Mouse (Mus musculus) T-cell, adult 2 months (primary cell): ENCODE data around the gene Disc1.

Experiments
- DNase-seq: peaks from one replicate; pipeline ENCODE4 v3.0.0; 2022; ENCODE audit warnings: low spot score

Disc1 gene

DNA sequence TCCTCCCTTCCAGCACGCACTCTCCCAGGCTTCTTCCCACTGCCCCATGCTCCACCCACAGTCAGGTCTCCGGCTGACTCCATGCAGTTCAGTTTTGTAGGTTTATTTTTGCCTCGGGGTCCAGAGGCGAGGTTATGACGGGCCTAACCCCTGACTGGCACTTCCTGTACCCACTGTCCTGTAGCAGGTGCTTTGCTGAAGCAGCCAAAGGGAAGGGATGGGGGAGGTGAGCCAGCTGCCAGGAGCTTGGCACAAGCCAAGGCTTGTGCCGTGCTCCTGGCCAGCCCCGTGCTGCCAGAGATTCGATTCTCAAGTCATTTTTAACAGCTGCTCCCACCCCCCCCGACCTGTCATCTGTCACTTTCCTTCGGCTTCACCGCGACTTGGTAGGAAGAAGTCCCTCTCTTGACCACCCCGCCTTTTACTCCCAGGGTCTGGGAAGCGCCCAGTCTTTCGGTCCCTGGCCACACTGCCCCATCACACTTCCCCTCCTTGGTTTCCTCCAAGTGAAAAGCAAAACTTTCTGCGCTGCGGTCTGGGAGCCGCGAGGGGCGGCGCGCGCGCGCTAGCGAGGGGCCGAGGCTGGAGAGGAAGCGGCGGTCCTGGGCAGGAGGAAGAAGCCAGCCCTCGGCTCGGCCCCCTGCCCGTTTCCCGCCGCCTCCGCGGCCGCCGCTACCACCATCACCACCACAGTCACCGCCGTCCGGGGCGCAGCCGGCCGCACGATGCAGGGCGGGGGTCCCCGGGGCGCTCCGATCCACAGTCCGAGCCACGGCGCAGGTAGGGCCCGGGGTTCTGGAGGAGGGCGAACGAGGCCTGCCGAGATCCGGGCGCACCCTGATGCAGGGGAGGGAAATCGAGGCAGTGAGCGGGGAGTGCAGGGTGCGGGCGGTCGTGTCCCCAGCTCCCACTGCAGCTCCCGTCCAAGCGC, at the start of gene Disc1:
Gene Disc1, plus strand, starts transcription at position 691 of the 931 bp plus-strand sequence.
- DNase-seq = peak; percentile 3

DNA sequence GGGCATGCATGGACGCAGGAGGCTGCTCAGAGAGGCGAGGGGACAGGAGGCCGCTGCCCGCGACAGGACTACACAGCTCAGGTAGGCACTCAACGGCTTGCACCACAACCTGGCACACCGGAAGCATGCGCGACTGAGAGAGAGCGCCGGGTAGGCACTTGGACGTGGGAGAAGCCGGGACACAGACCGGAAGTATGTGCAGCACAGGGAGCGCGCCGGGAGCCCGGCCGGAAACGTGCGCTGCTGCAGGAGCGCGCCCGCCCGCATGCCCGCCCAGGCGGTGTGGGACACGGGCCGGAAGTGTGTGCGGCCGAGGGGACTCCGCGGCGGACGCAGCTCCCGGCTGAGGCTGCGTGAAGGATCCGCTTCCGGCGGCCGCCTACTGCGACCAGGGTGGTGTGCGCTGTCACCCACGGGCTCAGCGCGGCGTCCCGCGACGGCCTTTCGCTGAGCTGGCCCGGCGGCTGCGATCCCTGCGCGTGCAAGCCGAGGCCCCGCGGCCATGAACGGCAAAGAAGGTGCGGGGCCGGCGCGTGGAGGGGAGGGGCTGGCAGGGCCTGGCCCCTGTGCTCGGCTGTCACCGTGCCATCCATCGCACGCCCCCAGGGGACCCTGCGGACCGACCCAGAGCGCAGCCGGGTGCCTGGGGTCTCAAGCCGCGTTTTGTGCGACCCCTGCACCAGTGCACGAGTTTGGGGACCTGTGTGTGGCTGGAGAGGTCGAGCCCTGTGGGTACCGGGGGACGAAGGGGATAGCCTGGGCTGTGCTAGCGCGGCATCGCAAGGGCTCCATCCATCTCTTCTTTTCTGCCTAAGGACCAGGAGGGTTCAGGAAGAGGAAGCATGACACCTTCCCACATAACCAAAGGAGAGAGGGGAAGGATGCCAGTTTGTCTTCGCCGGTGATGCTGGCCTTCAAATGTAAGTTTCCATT, 41.0 kb upstream of the Disc1 start, which contains the start of gene Tsnax:
Gene Tsnax, plus strand, starts transcription at position 303 of the 933 bp plus-strand sequence.
- peak; percentile 89 for DNase-seq

DNA sequence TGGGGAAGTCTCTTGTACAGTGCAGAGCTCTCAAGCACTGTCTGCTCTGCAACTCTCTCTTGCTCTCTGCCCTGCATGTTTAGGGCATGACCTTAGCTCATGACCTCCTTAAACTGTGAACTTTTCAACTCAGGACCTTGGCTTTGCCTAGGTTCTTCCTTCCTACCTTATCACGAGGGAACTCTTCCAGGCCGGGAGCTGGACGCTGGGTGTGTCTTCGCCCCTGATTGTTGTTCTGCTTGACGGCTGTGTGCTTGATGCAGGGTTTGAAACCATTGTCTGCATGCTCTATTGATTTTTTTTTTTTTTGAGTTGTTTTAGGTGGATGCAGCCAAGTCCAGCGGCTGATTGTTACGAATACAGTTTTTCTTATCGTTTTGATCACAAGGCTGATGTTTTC, 29.9 kb upstream of the Disc1 start:
- no peak for DNase-seq

DNA sequence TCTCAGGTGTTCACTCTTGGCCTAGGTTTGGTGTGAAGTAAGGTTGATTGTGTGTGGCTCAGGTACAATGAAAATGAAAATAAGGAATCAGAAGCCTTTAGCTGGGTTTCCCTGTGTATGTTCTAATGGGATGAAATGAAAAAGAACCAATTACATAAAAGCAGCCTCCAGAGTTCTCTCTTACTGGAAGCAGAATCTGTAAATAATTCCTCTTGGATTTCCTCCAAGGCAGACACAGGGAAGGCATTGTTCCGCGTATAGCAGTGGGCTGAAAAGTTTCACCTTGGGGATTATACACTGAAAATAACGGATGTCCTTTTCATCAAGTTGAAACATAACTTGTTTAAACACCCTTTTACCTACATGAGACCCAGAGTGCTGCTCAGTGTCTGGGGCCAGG, 26.8 kb upstream of the Disc1 start:
- no peak for DNase-seq

DNA sequence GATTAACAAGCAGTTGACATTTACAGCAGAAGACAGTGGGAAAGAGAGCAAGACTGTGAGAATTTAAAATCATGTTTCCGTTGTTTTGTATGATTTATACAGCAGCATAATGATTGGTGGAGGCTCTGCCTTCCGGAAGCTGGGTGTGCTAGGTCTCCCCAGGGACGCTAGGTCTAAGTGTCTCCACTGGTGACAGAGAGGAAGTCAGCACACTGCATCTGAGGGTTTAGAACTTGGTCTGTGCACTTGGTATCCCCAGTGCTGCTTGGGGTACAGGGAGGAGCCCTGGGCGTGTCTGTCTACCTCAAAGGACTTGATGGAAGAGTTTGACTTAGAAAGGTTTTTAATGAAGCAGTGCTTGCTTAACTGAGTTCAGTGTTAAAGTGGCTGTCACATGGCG, 25.2 kb upstream of the Disc1 start:
- DNase-seq = no peak

DNA sequence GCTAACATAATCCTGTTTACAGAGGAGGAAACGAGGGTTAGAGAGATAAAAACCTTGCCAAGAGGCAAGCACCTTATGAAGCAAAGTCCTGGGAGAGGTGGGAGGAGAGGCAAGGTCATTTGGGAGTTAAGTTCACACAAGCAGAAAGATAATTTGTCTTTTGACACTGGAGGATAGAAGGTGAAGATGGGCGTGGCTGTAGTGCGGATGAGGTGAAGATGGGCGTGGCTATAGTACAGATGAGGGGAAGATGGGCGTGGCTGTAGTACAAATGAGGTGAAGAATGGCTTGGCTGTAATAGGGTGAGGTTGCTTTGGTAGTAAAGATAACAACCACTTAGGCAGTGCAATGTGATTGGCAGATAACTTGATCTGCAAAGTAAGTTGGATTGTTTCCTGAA, 22.7 kb upstream of the Disc1 start:
- no peak for DNase-seq

DNA sequence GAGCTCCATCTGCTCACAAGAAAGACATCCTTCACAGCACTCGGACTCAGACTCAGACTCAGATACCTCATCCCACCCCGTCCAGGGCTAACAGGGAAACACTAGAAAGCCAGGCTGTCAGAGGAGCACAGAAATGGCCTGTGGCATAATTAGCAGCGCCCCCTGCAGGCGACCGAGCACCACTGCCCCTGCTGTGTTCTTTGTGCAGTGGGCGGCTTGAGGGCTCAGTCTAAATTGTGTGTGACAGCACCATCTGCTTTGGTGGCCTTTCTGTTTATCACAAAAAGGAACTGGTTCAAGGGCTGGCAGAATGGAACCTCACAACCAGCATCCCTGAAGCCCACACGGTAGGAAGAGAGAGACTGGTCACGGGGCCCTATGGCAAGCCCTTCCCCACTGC, 19.3 kb upstream of the Disc1 start:
- peak; percentile 57 for DNase-seq

DNA sequence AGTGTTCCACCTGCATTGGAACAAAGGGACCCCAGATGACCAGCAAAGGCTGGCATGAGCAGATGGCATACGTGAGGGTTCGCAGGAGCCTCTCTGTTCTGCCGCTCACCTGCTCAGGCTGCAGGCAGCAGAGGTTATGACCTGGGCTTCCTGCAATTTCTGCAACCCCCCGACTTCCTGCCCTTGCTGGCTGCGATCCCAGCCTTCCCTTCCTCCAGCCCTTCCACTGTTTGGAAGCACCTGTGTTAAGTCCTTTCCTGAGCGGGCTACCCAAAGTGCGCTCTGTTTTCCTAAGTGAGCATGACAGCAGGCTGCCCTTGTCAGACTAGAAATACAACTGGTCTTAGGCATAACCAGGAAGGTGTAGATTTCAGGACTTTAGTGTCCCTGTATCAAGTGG, 16.9 kb upstream of the Disc1 start:
- DNase-seq = no peak

DNA sequence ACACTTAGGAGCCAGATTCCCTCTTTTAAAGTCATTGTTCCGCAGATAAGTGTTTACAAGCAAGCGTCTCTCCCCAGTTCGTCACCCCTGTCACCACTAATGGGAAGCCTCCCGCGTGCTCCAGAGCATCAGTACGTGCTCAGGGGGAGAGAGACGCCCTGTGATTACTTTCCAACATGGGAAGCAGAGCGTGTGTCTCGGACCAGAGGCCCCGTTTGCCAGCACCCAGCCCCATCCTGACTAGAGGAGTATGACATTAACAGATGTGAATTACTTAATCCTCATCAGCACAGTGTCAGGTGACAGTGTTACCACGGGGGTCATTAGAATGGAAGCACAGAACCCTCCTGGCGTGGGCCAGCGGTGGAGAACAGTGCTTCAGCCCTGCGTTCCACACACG, 15.3 kb upstream of the Disc1 start:
- no peak for DNase-seq

DNA sequence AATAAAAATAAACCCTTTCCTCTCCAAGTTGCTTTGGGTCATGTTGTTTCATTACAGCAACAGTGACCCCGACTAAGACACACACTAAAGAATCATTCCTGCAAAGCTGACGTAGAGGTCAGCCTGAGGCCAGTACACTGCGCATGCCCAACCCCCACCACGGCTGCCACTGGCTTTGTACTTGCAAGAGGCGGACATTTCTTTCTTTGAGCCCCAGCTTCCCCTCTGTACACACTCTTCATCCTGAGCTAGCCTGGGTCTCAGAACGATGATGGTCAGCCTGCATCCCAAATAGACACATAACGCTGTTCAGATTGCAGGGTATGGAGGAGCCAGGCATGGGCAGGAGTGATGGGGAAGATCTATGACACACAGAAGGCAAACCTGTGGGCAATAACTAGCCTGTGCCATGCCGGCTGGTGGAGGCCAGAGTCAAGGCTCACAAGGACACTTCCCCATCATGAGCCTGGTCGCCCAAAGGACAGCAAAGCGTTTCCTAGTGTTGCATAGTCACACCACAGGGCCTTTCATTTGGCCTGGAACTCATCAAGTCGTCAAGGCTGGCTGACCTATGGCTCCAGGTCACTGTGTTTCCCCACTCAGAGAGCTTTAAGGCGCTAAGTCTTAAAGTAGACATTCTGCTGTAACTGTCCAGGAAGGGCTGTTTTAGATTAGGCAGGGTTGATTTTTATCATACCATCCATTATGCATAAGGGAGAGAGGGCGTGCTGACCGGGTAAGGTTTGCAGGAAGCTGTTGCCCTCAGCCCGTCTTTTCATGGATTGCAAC, 13.2 kb upstream of the Disc1 start:
- no peak for DNase-seq

DNA sequence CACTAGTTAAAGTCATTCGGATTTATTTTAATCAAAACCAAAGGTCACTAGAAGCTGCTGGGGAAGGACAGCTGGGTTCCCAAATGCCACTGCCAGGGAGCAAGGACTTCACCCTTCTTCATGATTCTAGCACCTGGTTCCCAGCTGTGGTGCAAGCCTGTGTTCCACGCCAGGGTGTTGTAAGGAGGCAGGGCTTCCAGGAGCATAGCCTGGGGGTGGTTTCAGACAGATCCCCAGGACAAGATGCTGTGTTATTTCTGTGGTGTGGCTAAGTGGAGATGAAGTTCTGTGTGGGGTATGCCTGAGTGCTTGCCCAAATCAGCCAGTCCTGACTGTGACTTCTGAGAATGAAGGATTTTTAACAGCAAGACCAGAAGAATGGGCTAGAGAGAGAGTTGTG, 12.5 kb upstream of the Disc1 start:
- DNase-seq = no peak

DNA sequence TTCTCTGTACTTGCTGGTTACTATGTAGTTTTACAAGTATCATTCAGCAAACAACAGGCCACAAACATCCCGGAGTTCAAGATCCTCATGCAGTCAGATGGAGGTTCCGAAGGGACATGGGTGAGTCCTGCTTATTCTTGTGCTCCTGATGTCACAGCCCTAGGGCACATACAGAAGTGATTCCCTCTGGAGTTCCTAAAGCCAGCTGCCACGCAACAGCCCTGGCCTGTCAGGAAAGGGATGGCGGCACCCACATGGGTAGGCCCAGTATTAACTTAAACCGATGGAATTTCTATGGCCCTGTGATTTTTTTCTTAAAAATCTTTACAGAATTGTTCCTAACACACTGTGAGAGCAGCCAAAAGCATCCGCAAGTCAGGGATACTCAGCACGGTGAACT, 10.6 kb upstream of the Disc1 start:
- no peak for DNase-seq

DNA sequence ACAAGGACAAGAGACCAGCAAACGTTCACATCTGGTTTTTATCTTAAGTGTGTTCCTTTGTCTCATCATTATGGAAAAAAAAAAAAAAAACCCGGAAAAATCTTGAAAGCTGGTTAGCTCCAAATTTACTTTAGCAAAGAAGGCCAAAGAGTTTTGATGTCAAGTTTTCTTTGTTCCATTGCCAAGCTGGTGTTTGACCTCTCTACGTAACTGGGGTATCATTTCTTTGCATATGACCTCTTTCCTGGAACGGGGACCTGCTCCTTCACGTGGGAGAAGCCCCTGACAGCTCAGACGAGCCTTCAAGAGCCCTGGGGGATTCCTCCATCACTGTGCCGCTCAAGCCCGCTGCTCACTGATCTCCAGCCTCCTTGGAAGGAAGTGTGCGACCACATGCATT, 10.1 kb upstream of the Disc1 start:
- DNase-seq = peak; percentile 7

DNA sequence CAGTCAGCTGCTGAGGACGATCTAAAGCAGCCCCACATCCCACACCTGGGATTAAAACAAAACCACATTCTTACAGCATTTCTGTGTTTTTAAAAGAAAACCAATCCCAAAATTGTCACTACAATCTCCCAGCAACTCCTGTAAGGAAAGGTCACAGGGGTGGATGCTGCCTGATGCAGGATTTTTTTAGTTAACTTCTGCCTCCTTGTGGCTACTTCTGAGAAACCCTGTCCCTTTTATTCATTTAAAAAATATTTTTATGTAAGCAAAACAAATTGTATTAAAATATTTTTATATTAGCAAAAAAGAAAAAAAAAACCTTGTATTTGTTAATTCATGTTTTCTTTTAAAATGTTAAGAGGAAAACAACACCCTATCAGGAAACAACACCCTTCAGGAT, 8.2 kb upstream of the Disc1 start:
- no peak for DNase-seq

DNA sequence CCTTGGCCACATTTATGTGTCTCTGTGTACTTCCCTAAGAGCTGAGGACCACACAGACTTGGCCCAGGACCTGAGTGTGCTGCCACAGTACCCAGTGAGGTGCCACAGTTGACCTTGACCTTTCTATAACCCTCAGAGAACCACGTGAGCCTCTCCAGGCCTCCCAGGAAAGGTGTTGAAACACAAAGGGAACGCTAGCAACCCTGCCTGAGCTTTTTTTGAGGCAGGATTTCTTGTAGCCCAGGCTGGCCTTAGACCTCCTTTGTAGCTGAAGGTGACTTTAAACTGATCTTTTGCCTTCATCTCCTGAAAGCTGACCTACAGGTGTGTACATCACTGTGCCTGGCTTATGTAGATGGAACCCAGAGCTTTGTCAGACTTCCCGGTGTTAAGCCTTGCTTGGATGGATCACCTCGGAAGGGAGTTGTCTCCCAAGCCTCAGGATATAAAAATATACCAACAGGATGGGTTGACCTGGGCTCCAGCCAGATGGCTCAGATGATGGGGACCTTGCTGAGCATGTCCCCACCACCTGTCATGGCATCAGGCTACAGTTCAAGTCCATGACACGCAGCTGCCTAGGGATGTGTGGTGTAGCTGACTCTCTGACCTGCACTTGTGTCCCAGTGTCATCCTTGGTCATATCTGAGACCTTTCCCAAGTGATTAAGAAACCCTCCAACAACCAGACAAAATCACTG, 4.8 kb upstream of the Disc1 start:
- DNase-seq = no peak

DNA sequence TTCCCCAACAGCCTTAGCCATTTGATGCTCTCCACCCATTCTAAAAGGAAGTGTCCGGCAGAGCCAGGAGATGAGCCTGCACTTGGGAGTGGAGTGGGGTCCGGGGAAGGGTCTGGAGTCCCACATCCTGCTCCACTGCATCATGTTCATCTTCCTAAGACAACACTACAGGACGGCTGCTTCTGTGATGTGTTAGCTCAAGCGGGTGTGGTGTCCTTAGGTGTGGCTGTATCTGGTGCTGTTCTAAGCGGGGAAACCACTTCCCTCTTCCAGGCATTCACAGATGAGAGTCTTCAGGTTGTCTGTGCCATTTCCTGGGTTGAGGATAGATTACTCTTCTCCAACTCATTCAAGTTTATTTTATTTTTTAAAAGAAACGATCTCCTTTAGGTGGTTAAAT, 4.2 kb upstream of the Disc1 start:
- DNase-seq = peak; percentile 4

DNA sequence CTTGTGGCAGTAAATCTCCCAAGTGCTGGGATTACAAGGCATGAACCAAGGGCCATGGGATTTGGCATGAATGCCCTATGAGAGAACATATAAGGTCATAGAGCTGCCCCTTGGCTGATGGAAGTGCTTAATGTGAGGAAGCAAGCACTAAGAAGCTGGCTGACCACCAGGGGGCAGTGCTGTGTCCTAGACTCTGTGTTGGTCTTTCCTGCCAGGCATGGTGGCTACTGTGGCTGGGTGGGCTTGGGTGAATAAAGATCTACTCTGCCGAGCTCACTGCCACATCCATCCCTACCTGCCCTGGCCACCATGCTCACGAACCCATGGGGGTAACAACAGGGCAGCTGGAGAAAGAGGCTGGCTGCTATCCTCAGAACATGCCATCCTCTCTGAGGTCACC, 2.0 kb upstream of the Disc1 start:
- peak; percentile 59 for DNase-seq

DNA sequence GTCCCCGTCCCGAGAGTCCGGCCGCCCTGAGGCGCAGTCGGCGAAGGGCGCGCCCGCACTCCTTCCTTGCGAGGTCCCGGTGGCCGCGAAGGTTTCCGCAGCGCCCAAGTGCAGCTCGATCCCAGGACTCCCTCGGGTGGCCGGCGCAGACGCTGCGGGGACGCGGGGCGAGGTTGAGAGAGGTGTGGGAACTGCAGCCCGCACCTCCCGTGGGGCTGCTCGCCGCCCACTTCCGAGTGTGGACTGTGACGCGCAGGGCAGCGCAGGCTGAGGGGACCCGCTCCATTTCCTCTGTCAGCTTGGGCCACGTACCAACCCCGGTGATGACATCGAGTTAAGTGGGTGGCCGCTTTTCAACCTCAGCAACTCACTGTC, 428 bp downstream of the Disc1 start:
- DNase-seq = peak; percentile 65

DNA sequence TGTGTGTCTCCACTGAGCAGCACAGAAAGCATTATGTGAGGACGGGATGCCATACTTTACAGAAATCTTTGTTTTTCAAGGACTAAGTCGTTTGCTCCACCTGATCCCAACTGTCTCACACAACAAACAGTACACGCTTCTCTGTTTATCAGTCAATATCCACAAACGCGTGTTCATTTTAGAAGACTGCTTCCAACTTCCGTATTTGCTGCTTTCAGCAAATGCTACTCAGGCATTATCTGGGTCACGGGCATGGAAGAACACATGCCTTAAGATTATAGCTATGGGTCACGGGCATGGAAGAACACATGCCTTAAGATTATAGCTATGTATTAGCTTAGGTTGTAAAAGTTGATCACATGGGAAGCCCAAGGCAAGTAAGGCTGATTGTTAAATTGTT, 6.9 kb downstream of the Disc1 start:
- no peak for DNase-seq

DNA sequence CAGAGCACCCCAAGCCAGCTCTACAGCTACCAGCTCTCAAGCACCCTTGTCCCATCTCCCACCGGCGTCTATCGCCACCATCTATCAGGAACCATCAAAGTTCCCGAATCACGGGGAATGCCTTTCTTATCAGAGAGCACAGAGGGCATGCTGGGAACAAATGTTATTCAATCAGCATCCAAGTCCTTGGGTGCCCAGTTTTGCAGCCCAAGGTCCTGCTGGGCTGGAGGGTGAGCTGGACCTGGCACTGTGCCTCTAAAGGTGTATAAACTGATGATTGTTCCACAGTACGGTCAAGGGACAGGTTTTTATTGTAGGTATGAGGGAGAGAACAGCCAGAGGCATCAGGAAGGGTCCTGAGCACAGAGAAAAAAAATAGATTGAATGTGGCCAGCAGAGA, 11.6 kb downstream of the Disc1 start:
- DNase-seq = no peak

DNA sequence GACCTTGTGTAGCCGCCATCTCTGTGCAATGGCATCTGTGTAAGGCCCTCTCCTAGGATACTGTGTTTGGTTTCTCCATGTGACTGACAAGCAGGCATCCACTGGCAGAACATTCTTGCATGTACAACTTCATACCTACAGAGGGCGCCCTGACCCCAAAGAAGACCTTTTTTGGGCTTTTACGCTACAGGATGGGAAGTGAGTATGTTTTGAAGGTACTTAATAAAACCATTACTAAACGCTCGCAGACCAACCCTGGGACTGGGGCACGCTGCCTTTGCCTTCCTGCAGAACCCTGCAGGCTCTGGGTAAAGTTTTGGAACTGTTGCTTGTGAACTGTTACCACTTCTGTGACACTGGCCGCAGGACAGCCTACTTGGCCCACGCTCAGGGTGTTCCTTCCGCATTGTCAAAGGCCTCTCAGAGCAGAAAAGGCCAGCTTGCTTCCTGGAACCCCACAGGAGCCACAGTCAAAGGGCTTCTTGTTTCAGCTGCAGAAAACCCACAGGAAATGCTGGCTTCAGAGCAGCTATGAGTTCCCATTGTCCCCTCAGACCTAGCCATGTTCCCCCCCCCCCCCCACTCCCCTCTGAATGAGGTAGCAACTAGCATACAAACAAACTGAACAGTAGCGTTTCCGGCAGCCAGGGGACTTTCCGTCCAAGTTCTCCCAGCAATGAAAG, 13.1 kb downstream of the Disc1 start:
- DNase-seq = peak; percentile 75
